Mouse (Mus musculus) forebrain, embryonic 16.5 days (tissue): ENCODE data around the gene S1pr4. TPM values are rescaled to one million over a fixed set of nuclear protein-coding genes. Genes with fewer than 3 reads are reported as not detected.

ENCODE experiments used
- ATAC-seq: fragments of 200-750 bp; cut with Nextera tagmentation; 2 replicates; pipeline ENCODE4 v1.8.0; 2017; ENCODE audit warnings: mild to moderate bottlenecking, moderate library complexity
- H3K27ac ChIP-seq: fragments of 300-500 bp; sonication (generic); 2 replicates; pipeline ENCODE4 v1.5.1; 2014; ENCODE audit warnings: low read length, control low read depth
- H3K27me3 ChIP-seq: fragments of 300-500 bp; sonication (generic); replicated peaks from 2 replicates; pipeline ENCODE4 v1.6.1; 2014; ENCODE audit warnings: low read length; ENCODE audit not compliant: control insufficient read depth, insufficient read depth
- H3K36me3 ChIP-seq: fragments of 300-500 bp; sonication (generic); 2 replicates; pipeline ENCODE4 v1.6.1; 2014; ENCODE audit not compliant: control insufficient read depth, insufficient read depth
- H3K4me1 ChIP-seq: fragments of 300-500 bp; sonication (generic); replicated peaks from 2 replicates; pipeline ENCODE4 v1.6.1; 2014; ENCODE audit warnings: low read length; ENCODE audit not compliant: control insufficient read depth, insufficient read depth
- H3K4me2 ChIP-seq: fragments of 300-500 bp; sonication (generic); 2 replicates; pipeline ENCODE4 v1.6.1; 2014; ENCODE audit warnings: mild to moderate bottlenecking, low read length, control low read depth
- H3K4me3 ChIP-seq: fragments of 300-500 bp; sonication (generic); replicated peaks from 2 replicates; pipeline ENCODE4 v1.5.1; 2014; ENCODE audit warnings: mild to moderate bottlenecking, low read length, control low read depth
- H3K9ac ChIP-seq: fragments of 300-500 bp; sonication (generic); replicated peaks from 2 replicates; pipeline ENCODE4 v1.6.1; 2014; ENCODE audit warnings: low read depth, low read length, control low read depth
- H3K9me3 ChIP-seq: fragments of 300-500 bp; sonication (generic); 2 replicates; pipeline ENCODE4 v1.6.1; 2016; ENCODE audit warnings: low read length; ENCODE audit not compliant: control insufficient read depth
- WGBS: fragments of 180-500 bp; shearing (Covaris S2); extraction: QIAGEN DNeasy Blood & Tissue Kit; methylation state at CpG from one replicate; pipeline ENCODE4 v1.1.7; 2014; 5-methylcytosine and 5-hydroxymethylcytosine counted together
- polyA plus RNA-seq: library from polyadenylated mRNA; unstranded; fragments of >200 nt; fragmentation: Nextera tagmentation; extraction: Ambion mirVana; gene quantifications from 2 replicates; pipeline ENCODE4 v1.2.1, GENCODE M21; 2015

Gene S1pr4
- polyA plus RNA-seq, 1 experiment from 2014 or later = 0.53 TPM

DNA sequence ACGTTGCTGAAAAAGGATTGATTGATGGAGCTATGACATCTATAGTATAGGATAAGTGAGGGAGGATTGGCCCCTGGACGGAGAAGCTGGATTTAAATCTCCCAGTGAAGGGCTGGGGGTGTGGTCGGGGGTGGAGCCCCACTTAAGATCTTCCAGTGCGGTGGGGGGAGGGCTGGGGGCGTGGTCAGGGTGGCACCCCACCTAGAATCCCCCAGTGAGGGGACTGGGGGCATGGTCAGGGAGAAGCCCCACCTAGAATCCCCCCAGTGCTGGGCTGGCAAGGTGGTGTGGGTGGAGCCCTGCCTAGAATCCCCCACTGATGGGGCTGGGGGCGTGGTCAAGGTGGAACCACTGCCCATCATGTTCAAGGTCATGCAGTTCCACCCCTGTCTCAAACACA is 7.2 kb upstream of the S1pr4 start:
- Histone ChIP-seq H3K9me3 (no peaks in the 10 kb centered on the region), H3K4me3 (no peak overlapping the region), H3K9ac (no peak overlapping the region), H3K27ac (no peak overlapping the region), H3K4me1 (peaks cover 4% of the 10 kb centered on the region; the same call in 1 of the 2 replicates), H3K4me2 (no peak overlapping the region), H3K27me3 (no peaks in the 10 kb centered on the region), H3K36me3 (no peaks in the 10 kb centered on the region)
- 34% methylated on average over 6 of the region's 6 CpGs for whole genome bisulfite sequencing
- ATAC-seq = no peak

DNA sequence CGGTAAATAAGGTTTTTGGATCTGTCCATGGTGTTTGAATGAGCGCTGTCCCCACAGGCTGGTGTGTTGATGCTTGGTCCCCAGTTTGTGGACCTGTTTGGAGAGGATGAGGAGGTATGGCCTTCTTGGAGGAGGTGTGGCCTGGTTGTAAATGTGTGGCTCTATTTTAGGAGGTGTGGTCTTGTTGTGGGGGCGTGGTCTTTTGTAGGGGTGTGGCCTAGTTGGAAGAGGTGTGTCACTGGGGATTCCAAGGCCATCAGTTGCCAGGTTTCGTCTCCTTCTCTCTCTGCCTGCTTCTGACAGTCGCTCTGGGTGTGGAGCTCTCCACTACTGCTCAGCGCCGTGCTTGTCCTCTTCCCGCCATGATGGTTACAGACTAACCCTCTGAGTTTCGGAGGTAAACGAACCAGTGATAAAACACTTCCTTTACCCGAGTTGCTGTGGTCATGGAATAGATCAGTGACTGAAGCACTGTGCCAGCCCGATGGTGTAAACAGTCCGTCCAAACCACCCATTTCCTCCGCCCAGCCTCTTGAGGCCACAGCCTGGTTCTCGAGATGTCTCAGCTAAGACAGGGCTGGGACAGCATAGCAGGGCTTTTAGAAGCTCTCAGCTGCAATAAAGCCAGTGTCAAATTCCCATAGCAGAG is 5.2 kb upstream of the S1pr4 start:
- Histone ChIP-seq H3K36me3 (no peaks in the 10 kb centered on the region), H3K4me2 (no peak overlapping the region), H3K27me3 (no peaks in the 10 kb centered on the region), H3K4me1 (peaks cover 4% of the 10 kb centered on the region; the same call in 1 of the 2 replicates), H3K27ac (no peak overlapping the region), H3K9ac (no peak overlapping the region), H3K9me3 (no peaks in the 10 kb centered on the region), H3K4me3 (no peak overlapping the region)
- ATAC-seq = no peak
- 82% methylated on average over 15 of the region's 15 CpGs for WGBS

DNA sequence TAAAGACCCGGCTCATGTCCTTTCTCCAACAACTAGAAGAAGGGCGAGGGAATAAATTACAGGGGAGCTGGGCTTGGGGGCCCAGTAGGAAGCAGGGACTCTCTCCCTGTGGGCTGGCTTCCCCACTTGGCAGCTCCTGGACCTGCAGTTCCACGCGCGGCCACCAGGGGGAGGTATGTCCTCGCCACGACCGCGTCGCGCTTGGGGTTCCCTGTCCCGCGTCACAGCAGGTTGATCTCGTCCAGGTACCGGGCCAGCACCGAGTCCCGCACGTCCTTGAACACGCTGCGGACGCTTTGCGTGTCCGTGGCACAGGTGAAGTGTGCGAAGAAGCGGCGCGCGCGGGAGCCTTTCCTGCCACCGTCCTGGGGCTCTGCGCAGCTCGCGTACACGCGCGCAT is 2.7 kb upstream of the S1pr4 start:
- Histone ChIP-seq H3K4me2 (peak overlapping the region; percentile 72), H3K27ac (no peak overlapping the region), H3K9me3 (no peaks in the 10 kb centered on the region), H3K4me3 (peak overlapping the region; percentile 48), H3K9ac (peak overlapping the region; percentile 46), H3K36me3 (no peaks in the 10 kb centered on the region), H3K4me1 (peaks cover 4% of the 10 kb centered on the region; the same call in 1 of the 2 replicates), H3K27me3 (no peaks in the 10 kb centered on the region)
- ATAC-seq = peak; percentile 42
- WGBS = 5% methylated on average over 36 of the region's 36 CpGs

DNA sequence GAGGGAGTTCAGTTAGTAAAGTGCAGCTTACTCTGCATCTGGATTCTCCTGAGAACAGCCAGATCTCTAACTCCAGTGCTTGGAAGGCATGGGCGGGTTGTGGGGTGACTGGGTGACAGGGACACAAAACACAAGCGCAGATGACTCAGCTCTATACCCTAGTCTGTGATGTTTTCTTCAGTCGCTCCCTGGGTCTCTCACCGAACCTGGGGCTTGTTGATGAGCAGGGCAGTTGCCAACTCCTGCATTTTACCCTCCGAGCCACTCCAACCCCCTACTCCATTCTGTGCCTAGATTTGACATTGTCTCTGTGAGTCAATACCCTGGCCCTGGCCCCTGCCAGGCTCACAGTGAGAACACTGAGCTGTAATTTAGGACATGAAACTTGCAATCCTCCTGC is 1.9 kb upstream of the S1pr4 start:
- no peak overlapping the region for H3K4me2 ChIP-seq
- H3K9me3 ChIP-seq = no peaks in the 10 kb centered on the region
- WGBS = 85% methylated on average over 5 of the region's 5 CpGs
- no peaks in the 10 kb centered on the region for H3K36me3 ChIP-seq
- peaks cover 8% of the 10 kb centered on the region for H3K4me1 ChIP-seq
- no peak overlapping the region for H3K9ac ChIP-seq
- no peaks in the 10 kb centered on the region for H3K27me3 ChIP-seq
- ATAC-seq = no peak
- H3K27ac ChIP-seq = no peak overlapping the region
- no peak overlapping the region for H3K4me3 ChIP-seq

DNA sequence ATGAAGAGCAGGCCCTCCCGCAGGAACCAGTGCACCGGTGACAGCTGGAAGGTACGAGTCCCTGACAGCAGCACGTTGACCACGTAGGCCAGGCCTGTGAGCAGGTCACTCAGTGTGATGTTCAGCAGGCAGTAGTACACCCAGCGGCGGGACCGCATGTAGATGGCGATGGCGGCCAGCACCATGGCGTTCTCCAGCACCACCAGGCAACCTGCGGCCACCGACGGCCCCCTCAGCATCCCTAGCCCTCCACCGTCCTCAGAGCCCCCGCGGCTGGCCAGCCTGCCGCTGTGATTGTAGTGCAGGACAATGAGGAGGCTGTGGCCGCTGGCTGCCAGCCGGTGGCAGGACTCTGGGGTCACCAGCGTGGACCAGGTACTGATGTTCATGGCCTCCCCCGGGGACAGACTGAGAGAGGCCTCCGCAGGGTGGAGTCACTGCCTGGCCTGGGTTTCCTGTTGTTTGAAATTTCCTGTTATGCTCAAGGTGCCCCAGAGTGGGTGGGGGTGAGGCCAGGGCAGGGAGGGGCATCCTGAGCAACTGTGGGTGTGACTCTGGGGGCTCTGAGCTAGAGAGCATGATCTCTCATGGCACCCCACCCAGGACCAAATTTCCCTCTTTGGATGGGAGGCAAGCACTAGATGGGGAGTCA is 556 bp downstream of the S1pr4 start:
- no peak overlapping the region for H3K9ac ChIP-seq
- WGBS = 79% methylated on average over 23 of the region's 23 CpGs

DNA sequence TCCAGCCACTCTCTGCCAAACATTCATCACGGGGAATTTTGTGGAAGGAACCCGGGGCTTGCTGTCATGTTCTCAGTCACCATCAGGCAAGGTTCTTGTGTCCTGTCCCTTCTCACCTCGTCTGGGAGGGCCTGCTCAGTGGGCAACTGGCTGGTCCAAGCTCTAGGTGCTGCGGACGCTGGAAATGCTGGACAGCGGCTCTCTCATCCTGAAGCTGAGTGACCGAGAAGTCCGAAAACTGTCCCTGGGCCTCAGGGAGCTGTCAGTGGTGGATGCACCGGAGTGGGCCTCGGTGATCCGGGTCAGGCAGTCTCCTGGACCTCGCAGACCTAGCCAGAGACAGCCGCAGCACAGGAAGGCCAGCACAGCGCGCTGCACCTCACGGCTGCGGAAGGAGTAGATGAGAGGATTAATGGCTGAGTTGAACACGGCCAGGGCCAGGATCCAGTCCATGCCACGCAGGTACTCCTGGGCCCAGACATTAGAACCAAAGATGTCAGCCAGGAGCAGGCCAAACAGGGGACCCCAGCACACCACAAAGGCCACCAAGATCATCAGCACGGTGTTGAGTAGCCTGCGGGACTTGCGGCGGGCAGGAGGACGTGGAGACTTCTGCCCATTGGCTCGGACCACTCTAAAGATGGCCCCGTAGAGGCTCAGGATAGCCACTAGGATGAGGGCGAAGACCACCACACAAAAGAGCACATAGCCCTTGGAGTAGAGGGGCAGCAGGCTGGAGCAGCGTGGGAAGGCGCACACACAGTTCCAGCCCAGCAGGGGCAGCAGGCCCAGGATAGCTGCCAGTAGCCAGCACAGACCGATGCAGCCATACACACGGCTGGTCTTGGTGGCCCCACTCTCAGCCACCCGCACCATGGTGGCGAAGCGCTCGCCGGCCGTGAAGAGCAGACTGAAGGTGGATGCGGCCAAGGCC is 1.3 kb downstream of the S1pr4 start:
- peaks cover 23% of the 10 kb centered on the region for H3K4me1 ChIP-seq
- H3K27me3 ChIP-seq = no peaks in the 10 kb centered on the region
- WGBS = 86% methylated on average over 38 of the region's 38 CpGs
- no peak overlapping the region for H3K27ac ChIP-seq
- no peak for ATAC-seq
- no peaks in the 10 kb centered on the region for H3K9me3 ChIP-seq
- H3K9ac ChIP-seq = no peak overlapping the region
- no peak overlapping the region for H3K4me2 ChIP-seq
- no peak overlapping the region for H3K4me3 ChIP-seq
- H3K36me3 ChIP-seq = no peaks in the 10 kb centered on the region

More for the DNA sequence above, 556 bp downstream of the S1pr4 start:
- no peak for ATAC-seq
- Histone ChIP-seq H3K4me2 (no peak overlapping the region), H3K4me1 (peaks cover 21% of the 10 kb centered on the region), H3K9me3 (no peaks in the 10 kb centered on the region), H3K27me3 (no peaks in the 10 kb centered on the region), H3K36me3 (no peaks in the 10 kb centered on the region), H3K27ac (no peak overlapping the region), H3K4me3 (no peak overlapping the region)

DNA sequence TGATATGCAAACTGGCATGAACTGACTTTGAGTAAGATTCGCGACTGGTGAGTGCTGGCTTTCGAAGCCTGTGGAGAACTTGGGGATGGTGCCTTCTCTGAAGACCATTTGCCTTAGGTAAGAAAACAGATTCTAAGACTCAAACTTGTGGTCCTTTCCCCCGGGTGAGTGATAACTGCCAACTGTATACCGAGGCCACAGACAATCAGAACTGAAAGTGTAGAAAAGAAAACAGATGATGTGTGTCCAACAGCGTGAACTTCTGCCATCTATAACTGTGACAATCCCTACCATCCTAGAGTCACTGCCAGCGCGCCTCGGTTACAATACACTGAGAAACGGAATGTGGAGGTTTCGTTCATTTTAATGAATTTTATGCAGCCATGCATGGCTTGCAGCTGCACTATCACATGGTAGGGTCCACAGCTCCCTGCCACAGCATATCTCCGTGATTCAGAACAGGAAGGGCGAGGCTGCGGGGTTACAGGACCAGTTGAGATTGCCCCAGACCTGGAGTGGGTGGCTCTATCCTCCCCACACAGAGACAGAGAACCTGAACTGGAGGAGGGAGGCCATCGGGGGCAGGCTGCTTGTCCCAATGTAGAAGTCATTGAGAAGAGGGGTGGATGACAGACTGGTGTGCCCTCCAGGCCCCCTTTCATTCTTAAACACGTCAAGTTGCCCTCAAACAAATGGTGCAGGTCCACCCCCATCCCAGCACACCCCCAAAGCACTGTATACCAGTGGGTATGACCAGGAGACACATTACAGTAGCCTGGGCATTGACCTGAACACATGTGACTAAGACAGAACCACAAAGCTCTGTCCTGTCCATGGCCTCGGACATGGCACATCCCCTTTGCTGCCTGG is 2.3 kb downstream of the S1pr4 start:
- ATAC-seq = no peak
- Histone ChIP-seq H3K4me1 (peaks cover 19% of the 10 kb centered on the region), H3K27me3 (no peaks in the 10 kb centered on the region), H3K9me3 (no peaks in the 10 kb centered on the region), H3K4me2 (peak overlapping the region; percentile 65), H3K9ac (no peak overlapping the region), H3K4me3 (no peak overlapping the region), H3K27ac (no peak overlapping the region), H3K36me3 (0 out of 2 replicates have a peak, but pooled peaks cover 3% of the 10 kb centered on the region)
- WGBS = 82% methylated on average over 17 of the region's 17 CpGs

DNA sequence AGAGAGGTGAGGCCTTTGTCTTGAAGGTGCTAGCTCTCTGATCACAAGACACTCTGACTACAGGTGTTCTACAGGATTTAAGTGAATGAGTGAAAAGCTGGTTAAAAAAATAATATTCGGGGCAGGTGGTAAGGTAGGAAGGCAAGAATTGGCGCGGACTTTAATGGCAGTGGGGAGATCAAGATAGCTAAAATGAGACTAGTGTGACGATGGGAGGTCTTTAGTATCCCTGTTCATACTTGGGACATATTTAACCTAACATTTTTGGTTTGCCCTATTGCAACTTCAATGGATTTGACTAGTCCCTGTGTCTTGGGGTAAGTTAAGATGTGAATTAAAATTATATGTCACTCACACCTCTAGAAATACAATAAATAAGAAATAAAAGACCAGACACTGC is 3.0 kb downstream of the S1pr4 start:
- 0 out of 2 replicates have a peak, but pooled peaks cover 3% of the 10 kb centered on the region for H3K36me3 ChIP-seq
- no peak for ATAC-seq
- H3K9me3 ChIP-seq = no peaks in the 10 kb centered on the region
- H3K4me2 ChIP-seq = peak overlapping the region; percentile 65
- H3K4me3 ChIP-seq = peak overlapping the region; percentile 75
- H3K27ac ChIP-seq = peak overlapping the region; percentile 71
- H3K27me3 ChIP-seq = no peaks in the 10 kb centered on the region
- H3K4me1 ChIP-seq = peaks cover 19% of the 10 kb centered on the region
- 37% methylated on average over 4 of the region's 4 CpGs for WGBS
- peak overlapping the region; percentile 49 for H3K9ac ChIP-seq
